Mouse (Mus musculus): ENCODE results near the gene Ano1. TPM values are rescaled to one million over a fixed set of nuclear protein-coding genes. Genes with fewer than 3 reads are reported as not detected.

Ano1 gene
- polyA plus RNA-seq, 1 experiment from 2014 or later = 14.9 TPM

DNA sequence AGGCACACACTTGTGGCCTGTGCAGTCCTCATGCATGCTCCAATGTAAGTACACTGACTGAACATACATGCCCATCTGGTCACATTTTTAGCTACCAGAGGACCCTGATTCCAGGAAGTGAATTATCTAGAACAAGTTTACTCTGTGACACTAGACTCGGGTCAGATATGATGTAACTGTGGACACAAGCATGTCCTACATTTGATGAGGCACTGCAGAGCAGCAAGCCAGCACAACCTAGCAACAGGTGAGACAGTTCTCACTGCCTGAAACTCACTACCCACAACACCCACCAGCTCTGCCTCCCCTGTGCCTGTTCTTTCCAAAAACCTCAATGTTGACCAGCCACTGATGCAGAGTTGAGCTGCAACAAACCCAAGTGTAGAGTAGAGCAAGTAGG lies 201.0 kb downstream of the Ano1 start:
- peaks cover 30% of the 10 kb centered on the region for H3K36me3 ChIP-seq (ENCODE audit: control insufficient read depth, insufficient read depth, low read length)

DNA sequence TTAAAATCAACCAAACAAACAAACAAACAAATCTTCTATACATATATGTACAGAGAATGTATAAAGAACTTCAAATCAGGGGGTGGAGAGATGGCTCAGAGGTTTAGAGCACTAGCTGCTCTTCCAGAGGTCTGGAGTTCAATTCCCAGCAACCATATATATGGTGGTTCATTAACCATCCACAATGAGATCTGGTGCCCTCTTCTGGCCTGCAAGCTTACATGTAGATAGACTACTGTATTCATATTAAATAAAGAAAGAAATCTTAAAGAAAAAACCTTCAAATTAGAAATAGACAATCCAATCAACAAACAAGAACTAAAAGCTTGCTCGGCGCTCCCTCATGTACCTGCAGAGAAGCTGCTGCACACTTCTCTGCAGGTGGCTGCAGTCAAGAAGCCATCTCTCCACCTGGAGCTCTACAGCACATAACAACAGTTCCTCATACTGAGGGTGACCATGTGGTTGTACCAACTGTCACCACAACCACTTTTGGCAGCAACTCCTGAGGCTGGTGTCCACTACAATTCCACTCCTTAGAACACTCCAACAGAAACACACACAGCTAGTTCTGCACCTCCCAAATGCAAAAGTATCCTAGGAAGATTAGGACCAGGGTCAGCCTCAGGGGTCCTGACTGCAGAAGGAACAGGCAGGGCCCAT lies 201.7 kb downstream of the Ano1 start:
- ATAC-seq (ENCODE audit: low FRiP score, low TSS enrichment) (no peak), DNase-seq (no peak)
- no peak overlapping the region for H3K9ac ChIP-seq (replicated peaks; ENCODE audit: low read length)
- H3K4me2 ChIP-seq (ENCODE audit: low read length) = no peak overlapping the region
- H3K27ac ChIP-seq (replicated peaks; ENCODE audit: low read depth, low read length) = no peak overlapping the region
- H3K36me3 ChIP-seq (ENCODE audit: control insufficient read depth, insufficient read depth, low read length) = peaks cover 30% of the 10 kb centered on the region
- no peaks in the 10 kb centered on the region for H3K27me3 ChIP-seq (ENCODE audit: control insufficient read depth, insufficient read depth, low read length)
- 95% methylated on average over 2 of the region's 2 CpGs for WGBS
- no peak overlapping the region for H3K4me3 ChIP-seq (replicated peaks; ENCODE audit: low read depth, low read length)
- H3K4me1 ChIP-seq (ENCODE audit: control insufficient read depth, insufficient read depth, low read length) = peaks cover 16% of the 10 kb centered on the region
- no peaks in the 10 kb centered on the region for H3K9me3 ChIP-seq (ENCODE audit: control insufficient read depth, low read length)

More for the DNA sequence above, 201.0 kb downstream of the Ano1 start:
- no peaks in the 10 kb centered on the region for H3K9me3 ChIP-seq (ENCODE audit: control insufficient read depth, low read length)
- H3K4me3 ChIP-seq (replicated peaks; ENCODE audit: low read depth, low read length) = no peak overlapping the region
- no peak overlapping the region for H3K27ac ChIP-seq (replicated peaks; ENCODE audit: low read depth, low read length)
- no peaks in the 10 kb centered on the region for H3K27me3 ChIP-seq (ENCODE audit: control insufficient read depth, insufficient read depth, low read length)
- H3K4me2 ChIP-seq (ENCODE audit: low read length) = no peak overlapping the region
- DNase-seq (no peak), ATAC-seq (ENCODE audit: low FRiP score, low TSS enrichment) (no peak)
- H3K9ac ChIP-seq (replicated peaks; ENCODE audit: low read length) = no peak overlapping the region
- H3K4me1 ChIP-seq (ENCODE audit: control insufficient read depth, insufficient read depth, low read length) = peaks cover 16% of the 10 kb centered on the region
- 89% methylated on average over 1 of the region's 1 CpGs for WGBS

DNA sequence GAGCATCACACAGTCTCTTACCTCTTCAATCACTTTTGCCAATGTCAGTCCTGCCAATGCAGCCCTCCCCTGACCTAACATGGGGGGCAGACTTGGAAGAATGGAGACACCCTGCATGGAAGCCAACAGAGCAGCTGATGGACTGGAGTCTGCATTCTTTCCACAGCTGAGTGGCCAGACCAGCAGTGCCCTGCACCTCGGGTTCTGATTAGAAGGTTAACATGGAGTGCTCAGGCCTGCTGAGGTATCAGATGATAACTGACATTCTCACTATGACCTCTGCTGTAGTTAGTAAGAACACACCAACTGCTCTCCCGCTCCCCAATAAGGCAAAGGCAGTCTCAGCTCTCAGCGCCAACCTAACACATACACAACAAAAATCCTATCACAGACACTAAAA lies 206.5 kb downstream of the Ano1 start:
- WGBS = 89% methylated on average over 3 of the region's 3 CpGs
- DNase-seq (no peak), ATAC-seq (ENCODE audit: low FRiP score, low TSS enrichment) (no peak)
- Histone ChIP-seq H3K36me3 (ENCODE audit: control insufficient read depth, insufficient read depth, low read length) (peaks cover 18% of the 10 kb centered on the region), H3K4me2 (ENCODE audit: low read length) (no peak overlapping the region), H3K4me3 (replicated peaks; ENCODE audit: low read depth, low read length) (no peak overlapping the region), H3K4me1 (ENCODE audit: control insufficient read depth, insufficient read depth, low read length) (no peaks in the 10 kb centered on the region), H3K27ac (replicated peaks; ENCODE audit: low read depth, low read length) (no peak overlapping the region), H3K9me3 (ENCODE audit: control insufficient read depth, low read length) (no peaks in the 10 kb centered on the region), H3K27me3 (ENCODE audit: control insufficient read depth, insufficient read depth, low read length) (no peaks in the 10 kb centered on the region), H3K9ac (replicated peaks; ENCODE audit: low read length) (no peak overlapping the region)

DNA sequence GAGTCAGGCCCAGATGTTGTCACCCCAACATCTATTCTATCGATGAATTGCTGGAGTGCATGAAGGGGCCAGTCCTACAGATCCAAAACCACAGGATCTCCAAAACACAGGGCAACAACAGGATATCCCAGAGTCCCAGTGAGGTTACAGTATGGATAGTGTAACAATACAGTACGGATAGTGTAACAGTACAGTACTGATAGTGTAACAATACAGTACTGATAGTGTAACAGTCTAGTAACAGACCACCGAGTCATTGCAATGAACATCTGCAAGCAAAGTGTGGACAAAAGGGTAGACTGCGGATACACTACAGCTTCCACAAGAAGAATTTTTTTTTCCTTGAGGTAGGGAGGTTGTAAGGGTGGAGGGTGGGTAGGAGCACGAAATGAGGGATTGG lies 210.4 kb downstream of the Ano1 start:
- H3K27me3 ChIP-seq (ENCODE audit: control insufficient read depth, insufficient read depth, low read length) = no peaks in the 10 kb centered on the region
- H3K4me1 ChIP-seq (ENCODE audit: control insufficient read depth, insufficient read depth, low read length) = no peaks in the 10 kb centered on the region
- H3K9me3 ChIP-seq (ENCODE audit: control insufficient read depth, low read length) = no peaks in the 10 kb centered on the region
- 94% methylated on average over 5 of the region's 5 CpGs for WGBS
- H3K9ac ChIP-seq (replicated peaks; ENCODE audit: low read length) = no peak overlapping the region
- DNase-seq = no peak
- no peaks in the 10 kb centered on the region for H3K36me3 ChIP-seq (ENCODE audit: control insufficient read depth, insufficient read depth, low read length)
- no peak overlapping the region for H3K4me2 ChIP-seq (ENCODE audit: low read length)
- no peak overlapping the region for H3K27ac ChIP-seq (replicated peaks; ENCODE audit: low read depth, low read length)
- no peak for ATAC-seq (ENCODE audit: low FRiP score, low TSS enrichment)
- no peak overlapping the region for H3K4me3 ChIP-seq (replicated peaks; ENCODE audit: low read depth, low read length)

DNA sequence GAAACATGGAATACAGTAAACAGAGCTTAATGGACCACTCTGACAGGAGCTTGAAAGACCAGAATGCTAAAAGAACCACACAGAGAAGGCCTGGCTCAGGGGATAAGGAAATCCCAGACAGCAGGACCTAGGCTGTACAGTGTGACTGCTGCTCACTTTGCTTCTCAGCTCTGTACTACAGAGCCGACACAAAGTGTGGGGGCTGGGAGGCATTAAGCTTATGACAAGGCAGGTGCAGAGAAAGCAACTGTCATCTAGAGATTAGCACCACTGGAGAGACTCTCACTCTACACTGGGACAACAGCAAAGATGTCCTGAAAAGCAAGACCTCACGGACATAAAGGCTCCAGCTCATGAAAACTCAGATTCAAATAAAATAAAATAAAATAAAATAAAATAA lies 212.6 kb downstream of the Ano1 start:
- no peak for ATAC-seq (ENCODE audit: low FRiP score, low TSS enrichment)
- no peak overlapping the region for H3K4me2 ChIP-seq (ENCODE audit: low read length)
- H3K27ac ChIP-seq (replicated peaks; ENCODE audit: low read depth, low read length) = no peak overlapping the region
- no peak overlapping the region for H3K4me3 ChIP-seq (replicated peaks; ENCODE audit: low read depth, low read length)
- no peak overlapping the region for H3K9ac ChIP-seq (replicated peaks; ENCODE audit: low read length)
- no peaks in the 10 kb centered on the region for H3K36me3 ChIP-seq (ENCODE audit: control insufficient read depth, insufficient read depth, low read length)
- DNase-seq = no peak
- H3K4me1 ChIP-seq (ENCODE audit: control insufficient read depth, insufficient read depth, low read length) = no peaks in the 10 kb centered on the region
- no peaks in the 10 kb centered on the region for H3K27me3 ChIP-seq (ENCODE audit: control insufficient read depth, insufficient read depth, low read length)
- 63% methylated on average over 2 of the region's 2 CpGs for WGBS
- no peaks in the 10 kb centered on the region for H3K9me3 ChIP-seq (ENCODE audit: control insufficient read depth, low read length)

Other genes with a start within 250 kb of the Ano1 start
- gene Ppfia1, start 198.2 kb downstream of the Ano1 start, polyA plus RNA-seq (2014; fragmentation: Nextera tagmentation; extraction: Ambion mirVana) = 28.3 and 33.3 TPM in 2 replicates
- 4.2 and 6.1 TPM in 2 replicates for gene Fadd, start 169.5 kb downstream of the Ano1 start, polyA plus RNA-seq (2014; fragmentation: Nextera tagmentation; extraction: Ambion mirVana)
- gene Fgf3, start 86.1 kb upstream of the Ano1 start, polyA plus RNA-seq (2014; fragmentation: Nextera tagmentation; extraction: Ambion mirVana) = 16.7 and 22.6 TPM in 2 replicates
- gene Fgf4, start 95.4 kb upstream of the Ano1 start, polyA plus RNA-seq (2014; fragmentation: Nextera tagmentation; extraction: Ambion mirVana) = not detected in 2 replicates
- 44.5 and 62.6 TPM in 2 replicates for gene Fgf15, start 144.6 kb upstream of the Ano1 start, polyA plus RNA-seq (2014; fragmentation: Nextera tagmentation; extraction: Ambion mirVana)
- 25.4 and 34.8 TPM in 2 replicates for gene LTO1, start 163.1 kb upstream of the Ano1 start, polyA plus RNA-seq (2014; fragmentation: Nextera tagmentation; extraction: Ambion mirVana)
- gene Ccnd1, start 188.0 kb upstream of the Ano1 start, polyA plus RNA-seq (2014; fragmentation: Nextera tagmentation; extraction: Ambion mirVana) = 40.1 and 76.3 TPM in 2 replicates